Mouse (Mus musculus) skeletal muscle tissue, adult 2 months (tissue): ENCODE measurements around the gene Npas3.

Experiments
- DNase-seq: peaks from one replicate; pipeline ENCODE4 v3.0.0-alpha.2; 2012; ENCODE audit warnings: low read depth, low spot score

Gene Npas3

GRCm38 (mm10) chr12:53587691-53588504 is 339.4 kb downstream of the Npas3 start:
- DNase-seq = peak; percentile 24

GRCm38 (mm10) chr12:53589446-53589961 is 341.0 kb downstream of the Npas3 start:
- no peak for DNase-seq

GRCm38 (mm10) chr12:53605661-53606060 is 357.2 kb downstream of the Npas3 start:
- no peak for DNase-seq

GRCm38 (mm10) chr12:53612120-53612519 is 363.6 kb downstream of the Npas3 start:
- no peak for DNase-seq

- DNase-seq = no peak
Observed at GRCm38 (mm10) chr12:53621271-53621670, 372.8 kb downstream of the Npas3 start.

- no peak for DNase-seq
Observed at GRCm38 (mm10) chr12:53623793-53624192, 375.3 kb downstream of the Npas3 start.

GRCm38 (mm10) chr12:53624379-53625021 is 376.0 kb downstream of the Npas3 start:
- DNase-seq = no peak

GRCm38 (mm10) chr12:53629483-53630120 is 381.1 kb downstream of the Npas3 start:
- DNase-seq = no peak

- no peak for DNase-seq
Observed at GRCm38 (mm10) chr12:53630607-53631006, 382.1 kb downstream of the Npas3 start.

- no peak for DNase-seq
Observed at GRCm38 (mm10) chr12:53631315-53632106, 383.0 kb downstream of the Npas3 start.

GRCm38 (mm10) chr12:53638571-53638970 is 390.1 kb downstream of the Npas3 start:
- no peak for DNase-seq

GRCm38 (mm10) chr12:53647282-53647681 is 398.8 kb downstream of the Npas3 start:
- DNase-seq = no peak

GRCm38 (mm10) chr12:53656301-53656700 is 407.8 kb downstream of the Npas3 start:
- DNase-seq = no peak

GRCm38 (mm10) chr12:53664084-53664483 is 415.6 kb downstream of the Npas3 start:
- DNase-seq = no peak

- DNase-seq = no peak
Observed at GRCm38 (mm10) chr12:53671846-53672245, 423.4 kb downstream of the Npas3 start.

GRCm38 (mm10) chr12:53677091-53677630 is 428.7 kb downstream of the Npas3 start:
- DNase-seq = no peak

- DNase-seq = no peak
Observed at GRCm38 (mm10) chr12:53678166-53678565, 429.7 kb downstream of the Npas3 start.

- DNase-seq = no peak
Observed at GRCm38 (mm10) chr12:53679161-53679560, 430.7 kb downstream of the Npas3 start.

- DNase-seq = no peak
Observed at GRCm38 (mm10) chr12:53680501-53680900, 432.0 kb downstream of the Npas3 start.

- DNase-seq = no peak
Observed at GRCm38 (mm10) chr12:53682036-53682435, 433.6 kb downstream of the Npas3 start.

GRCm38 (mm10) chr12:53692471-53692870 is 444.0 kb downstream of the Npas3 start:
- no peak for DNase-seq
